Mouse (Mus musculus): ENCODE results near the gene Wbp1l. TPM values are rescaled to one million over a fixed set of nuclear protein-coding genes. Genes with fewer than 3 reads are reported as not detected.
"Not testable (repeated sequence)": the region's sequence is repeated elsewhere in the genome, so short reads cannot be mapped to it uniquely, and the experiment has no call there.

The Wbp1l gene
- polyA plus RNA-seq (2015; fragmentation: Nextera tagmentation; extraction: Ambion mirVana) = 39.7 and 41.7 TPM in 2 replicates

- 0% methylated on average over 22 of the region's 22 CpGs for WGBS
- peak; percentile 99 for ATAC-seq (replicated peaks)
- Histone ChIP-seq H3K27ac (replicated peaks) (peak within 1 kb of the TSS; percentile 74), H3K4me2 (replicated peaks) (peak within 1 kb of the TSS; percentile 94), H3K4me1 (peaks cover 31% of the 10 kb centered on the region), H3K4me3 (peak within 1 kb of the TSS; percentile 91), H3K36me3 (peaks cover 9% of the 10 kb centered on the region; the same call in 1 of the 2 replicates), H3K9ac (replicated peaks) (peak within 1 kb of the TSS; percentile 80), H3K27me3 (no peaks in the 10 kb centered on the region), H3K9me3 (no peaks in the 10 kb centered on the region)
These were observed at the start of gene Wbp1l for GRCm38 (mm10) chr19:46598720-46599252. Wbp1l (plus strand) TSS chr19:46599084.

GRCm38 (mm10) chr19:46550385-46550784 is 48.5 kb upstream of the Wbp1l start:
- peaks cover 22% of the 10 kb centered on the region for H3K4me1 ChIP-seq
- H3K9ac ChIP-seq (replicated peaks) = no peak overlapping the region
- H3K27me3 ChIP-seq = no peaks in the 10 kb centered on the region
- H3K4me3 ChIP-seq = no peak overlapping the region
- no peak overlapping the region for H3K27ac ChIP-seq (replicated peaks)
- peaks cover 43% of the 10 kb centered on the region for H3K36me3 ChIP-seq
- no peak for ATAC-seq (replicated peaks)
- 90% methylated on average over 4 of the region's 4 CpGs for WGBS
- H3K4me2 ChIP-seq (replicated peaks) = no peak overlapping the region
- H3K9me3 ChIP-seq = no peaks in the 10 kb centered on the region

GRCm38 (mm10) chr19:46552496-46552895 is 46.4 kb upstream of the Wbp1l start:
- no peak for ATAC-seq (replicated peaks)
- peaks cover 53% of the 10 kb centered on the region for H3K36me3 ChIP-seq
- no peak overlapping the region for H3K4me3 ChIP-seq
- no peaks in the 10 kb centered on the region for H3K27me3 ChIP-seq
- H3K9me3 ChIP-seq = no peaks in the 10 kb centered on the region
- 91% methylated on average over 4 of the region's 4 CpGs for WGBS
- H3K27ac ChIP-seq (replicated peaks) = peak overlapping the region; percentile 70; the same call in 1 of the 2 replicates
- no peak overlapping the region for H3K4me2 ChIP-seq (replicated peaks)
- peaks cover 15% of the 10 kb centered on the region for H3K4me1 ChIP-seq
- H3K9ac ChIP-seq (replicated peaks) = no peak overlapping the region

- peaks cover 60% of the 10 kb centered on the region for H3K36me3 ChIP-seq
- H3K4me3 ChIP-seq = no peak overlapping the region
- 50% methylated on average over 11 of the region's 11 CpGs for WGBS
- ATAC-seq (replicated peaks) = peak; percentile 66
- peaks cover 12% of the 10 kb centered on the region for H3K4me1 ChIP-seq
- no peak overlapping the region for H3K9ac ChIP-seq (replicated peaks)
- H3K27ac ChIP-seq (replicated peaks) = peak overlapping the region; percentile 70
- H3K9me3 ChIP-seq = no peaks in the 10 kb centered on the region
- H3K4me2 ChIP-seq (replicated peaks) = no peak overlapping the region
- no peaks in the 10 kb centered on the region for H3K27me3 ChIP-seq
These were observed 45.3 kb upstream of the Wbp1l start for GRCm38 (mm10) chr19:46553541-46553955.

- no peak overlapping the region for H3K27ac ChIP-seq (replicated peaks)
- H3K27me3 ChIP-seq = no peaks in the 10 kb centered on the region
- 82% methylated on average over 8 of the region's 8 CpGs for WGBS
- peaks cover 16% of the 10 kb centered on the region for H3K4me1 ChIP-seq
- ATAC-seq (replicated peaks) = no peak
- H3K9me3 ChIP-seq = no peaks in the 10 kb centered on the region
- no peak overlapping the region for H3K4me2 ChIP-seq (replicated peaks)
- no peak overlapping the region for H3K4me3 ChIP-seq
- peaks cover 33% of the 10 kb centered on the region for H3K36me3 ChIP-seq
- H3K9ac ChIP-seq (replicated peaks) = no peak overlapping the region
These were observed 40.9 kb upstream of the Wbp1l start for GRCm38 (mm10) chr19:46558009-46558408.

GRCm38 (mm10) chr19:46558631-46559030 is 40.3 kb upstream of the Wbp1l start:
- Histone ChIP-seq H3K9me3 (no peaks in the 10 kb centered on the region), H3K27ac (replicated peaks) (no peak overlapping the region), H3K4me1 (peaks cover 9% of the 10 kb centered on the region), H3K36me3 (peaks cover 33% of the 10 kb centered on the region), H3K27me3 (no peaks in the 10 kb centered on the region), H3K9ac (replicated peaks) (no peak overlapping the region), H3K4me3 (no peak overlapping the region), H3K4me2 (replicated peaks) (no peak overlapping the region)
- 74% methylated on average over 12 of the region's 12 CpGs for WGBS
- no peak for ATAC-seq (replicated peaks)

- ATAC-seq (replicated peaks) = 0 out of 2 replicates have a peak, but pooled peaks have one; percentile 46
- Histone ChIP-seq H3K4me3 (no peak overlapping the region), H3K4me1 (peaks cover 4% of the 10 kb centered on the region), H3K9ac (replicated peaks) (no peak overlapping the region), H3K9me3 (no peaks in the 10 kb centered on the region), H3K36me3 (peaks cover 10% of the 10 kb centered on the region), H3K27ac (replicated peaks) (peak overlapping the region; percentile 32; the same call in 1 of the 2 replicates), H3K4me2 (replicated peaks) (no peak overlapping the region), H3K27me3 (no peaks in the 10 kb centered on the region)
- 24% methylated on average over 1 of the region's 1 CpGs for WGBS
These were observed 36.8 kb upstream of the Wbp1l start for GRCm38 (mm10) chr19:46562132-46562531.

- no peak overlapping the region for H3K9ac ChIP-seq (replicated peaks)
- H3K4me1 ChIP-seq = peaks cover 4% of the 10 kb centered on the region
- H3K27me3 ChIP-seq = no peaks in the 10 kb centered on the region
- ATAC-seq (replicated peaks) = no peak
- H3K4me3 ChIP-seq = no peak overlapping the region
- H3K4me2 ChIP-seq (replicated peaks) = no peak overlapping the region
- no peaks in the 10 kb centered on the region for H3K9me3 ChIP-seq
- 82% methylated on average over 14 of the region's 14 CpGs for WGBS
- peaks cover 7% of the 10 kb centered on the region for H3K36me3 ChIP-seq
- peak overlapping the region; percentile 32; the same call in 1 of the 2 replicates for H3K27ac ChIP-seq (replicated peaks)
These were observed 36.0 kb upstream of the Wbp1l start for GRCm38 (mm10) chr19:46562581-46563515.

- 88% methylated on average over 4 of the region's 4 CpGs for WGBS
- Histone ChIP-seq H3K9me3 (no peaks in the 10 kb centered on the region), H3K27ac (replicated peaks) (no peak overlapping the region), H3K4me2 (replicated peaks) (no peak overlapping the region), H3K4me3 (no peak overlapping the region), H3K36me3 (peaks cover 3% of the 10 kb centered on the region; the same call in 1 of the 2 replicates), H3K27me3 (no peaks in the 10 kb centered on the region), H3K9ac (replicated peaks) (no peak overlapping the region), H3K4me1 (peaks cover 4% of the 10 kb centered on the region)
- no peak for ATAC-seq (replicated peaks)
These were observed 35.3 kb upstream of the Wbp1l start for GRCm38 (mm10) chr19:46563603-46564002.

GRCm38 (mm10) chr19:46564043-46564462 is 34.8 kb upstream of the Wbp1l start:
- peaks cover 3% of the 10 kb centered on the region; the same call in 1 of the 2 replicates for H3K36me3 ChIP-seq
- WGBS = 66% methylated on average over 14 of the region's 14 CpGs
- no peak overlapping the region for H3K4me3 ChIP-seq
- H3K27ac ChIP-seq (replicated peaks) = no peak overlapping the region
- H3K4me1 ChIP-seq = peaks cover 4% of the 10 kb centered on the region
- H3K9me3 ChIP-seq = no peaks in the 10 kb centered on the region
- no peak overlapping the region for H3K9ac ChIP-seq (replicated peaks)
- no peak for ATAC-seq (replicated peaks)
- no peaks in the 10 kb centered on the region for H3K27me3 ChIP-seq
- no peak overlapping the region for H3K4me2 ChIP-seq (replicated peaks)

GRCm38 (mm10) chr19:46571211-46571877 is 27.5 kb upstream of the Wbp1l start:
- WGBS = 81% methylated on average over 3 of the region's 3 CpGs
- peak overlapping the region; percentile 77; the same call in 1 of the 2 replicates for H3K9ac ChIP-seq (replicated peaks)
- 0 out of 2 replicates have a peak overlapping the region, but pooled peaks have one; percentile 81 for H3K27ac ChIP-seq (replicated peaks)
- H3K36me3 ChIP-seq; H3K27me3 ChIP-seq; ATAC-seq (replicated peaks); H3K9me3 ChIP-seq: not testable (repeated sequence)
- H3K4me3 ChIP-seq = peak overlapping the region; percentile 65
- peak overlapping the region; percentile 70 for H3K4me2 ChIP-seq (replicated peaks)
- peaks cover 25% of the 10 kb centered on the region for H3K4me1 ChIP-seq

GRCm38 (mm10) chr19:46571878-46572244 is 27.0 kb upstream of the Wbp1l start:
- H3K36me3 ChIP-seq = peaks cover 3% of the 10 kb centered on the region; the same call in 1 of the 2 replicates
- no peak for ATAC-seq (replicated peaks)
- H3K4me2 ChIP-seq (replicated peaks) = peak overlapping the region; percentile 70
- no peaks in the 10 kb centered on the region for H3K27me3 ChIP-seq
- H3K4me1 ChIP-seq = peaks cover 25% of the 10 kb centered on the region
- WGBS = 14% methylated on average over 10 of the region's 10 CpGs
- peak overlapping the region; percentile 81 for H3K27ac ChIP-seq (replicated peaks)
- H3K4me3 ChIP-seq = peak overlapping the region; percentile 65
- peak overlapping the region; percentile 77 for H3K9ac ChIP-seq (replicated peaks)
- H3K9me3 ChIP-seq = no peaks in the 10 kb centered on the region

All from forebrain, embryonic 15.5 days (tissue).